Mouse (Mus musculus): Measurements from ENCODE around the gene Nubpl. TPM values are rescaled to one million over a fixed set of nuclear protein-coding genes. Genes with fewer than 3 reads are reported as not detected.
"Not testable (repeated sequence)": the region's sequence is repeated elsewhere in the genome, so short reads cannot be mapped to it uniquely, and the experiment has no call there.

The Nubpl gene
- polyA plus RNA-seq, 1 experiment from 2014 or later, result 4.3 TPM

- Histone ChIP-seq H3K9ac (no peak overlapping the region), H3K4me3 (replicated peaks) (no peak overlapping the region), H3K36me3 (replicated peaks) (no peaks in the 10 kb centered on the region), H3K4me1 (replicated peaks) (no peaks in the 10 kb centered on the region), H3K27ac (replicated peaks) (no peak overlapping the region), H3K9me3 (replicated peaks) (no peaks in the 10 kb centered on the region), H3K4me2 (no peak overlapping the region), H3K27me3 (no peaks in the 10 kb centered on the region)
- no peak for ATAC-seq (ENCODE audit: insufficient read depth)
- WGBS (ENCODE audit: insufficient replicate concordance), result 66% methylated on average over 4 of the region's 4 CpGs
Observed at GRCm38 (mm10) chr12:52154906-52155305, 57.4 kb downstream of the Nubpl start.

GRCm38 (mm10) chr12:52164414-52164813 is 66.9 kb downstream of the Nubpl start:
- Histone ChIP-seq H3K27me3 (no peaks in the 10 kb centered on the region), H3K27ac (replicated peaks) (no peak overlapping the region), H3K4me1 (replicated peaks) (no peaks in the 10 kb centered on the region), H3K36me3 (replicated peaks) (no peaks in the 10 kb centered on the region), H3K9me3 (replicated peaks) (no peaks in the 10 kb centered on the region), H3K4me3 (replicated peaks) (no peak overlapping the region), H3K9ac (no peak overlapping the region), H3K4me2 (no peak overlapping the region)
- ATAC-seq (ENCODE audit: insufficient read depth), result no peak

- Histone ChIP-seq H3K27ac (replicated peaks) (no peak overlapping the region), H3K4me3 (replicated peaks) (no peak overlapping the region), H3K27me3 (no peaks in the 10 kb centered on the region), H3K4me2 (no peak overlapping the region), H3K4me1 (replicated peaks) (no peaks in the 10 kb centered on the region), H3K9me3 (replicated peaks) (no peaks in the 10 kb centered on the region), H3K9ac (no peak overlapping the region), H3K36me3 (replicated peaks) (no peaks in the 10 kb centered on the region)
- WGBS (ENCODE audit: insufficient replicate concordance), result 77% methylated on average over 1 of the region's 1 CpGs
- no peak for ATAC-seq (ENCODE audit: insufficient read depth)
Observed at GRCm38 (mm10) chr12:52186205-52186793, 88.8 kb downstream of the Nubpl start.

- Histone ChIP-seq H3K27me3 (no peaks in the 10 kb centered on the region), H3K36me3 (replicated peaks) (no peaks in the 10 kb centered on the region), H3K9ac (no peak overlapping the region), H3K27ac (replicated peaks) (no peak overlapping the region), H3K9me3 (replicated peaks) (no peaks in the 10 kb centered on the region), H3K4me2 (no peak overlapping the region), H3K4me3 (replicated peaks) (no peak overlapping the region), H3K4me1 (replicated peaks) (no peaks in the 10 kb centered on the region)
- no peak for ATAC-seq (ENCODE audit: insufficient read depth)
- 73% methylated on average over 5 of the region's 5 CpGs for WGBS (ENCODE audit: insufficient replicate concordance)
Observed at GRCm38 (mm10) chr12:52186963-52187590, 89.5 kb downstream of the Nubpl start.

GRCm38 (mm10) chr12:52198471-52198870 is 100.9 kb downstream of the Nubpl start:
- H3K4me1 ChIP-seq (replicated peaks), result no peaks in the 10 kb centered on the region
- WGBS (ENCODE audit: insufficient replicate concordance), result 66% methylated on average over 4 of the region's 4 CpGs

GRCm38 (mm10) chr12:52209121-52209610 is 111.6 kb downstream of the Nubpl start:
- H3K36me3 ChIP-seq (replicated peaks), result no peaks in the 10 kb centered on the region
- no peaks in the 10 kb centered on the region for H3K4me1 ChIP-seq (replicated peaks)
- H3K9ac ChIP-seq, result no peak overlapping the region
- WGBS (ENCODE audit: insufficient replicate concordance), result 46% methylated on average over 3 of the region's 3 CpGs
- no peaks in the 10 kb centered on the region for H3K9me3 ChIP-seq (replicated peaks)
- no peak overlapping the region for H3K4me3 ChIP-seq (replicated peaks)
- no peak overlapping the region for H3K4me2 ChIP-seq
- ATAC-seq (ENCODE audit: insufficient read depth), result no peak
- H3K27ac ChIP-seq (replicated peaks), result no peak overlapping the region
- no peaks in the 10 kb centered on the region for H3K27me3 ChIP-seq

More at GRCm38 (mm10) chr12:52198471-52198870, 100.9 kb downstream of the Nubpl start:
- no peak overlapping the region for H3K4me3 ChIP-seq (replicated peaks)
- H3K4me2 ChIP-seq, result no peak overlapping the region
- H3K36me3 ChIP-seq (replicated peaks), result no peaks in the 10 kb centered on the region
- no peak for ATAC-seq (ENCODE audit: insufficient read depth)
- H3K27ac ChIP-seq (replicated peaks), result no peak overlapping the region
- H3K27me3 ChIP-seq, result no peaks in the 10 kb centered on the region
- no peaks in the 10 kb centered on the region for H3K9me3 ChIP-seq (replicated peaks)
- H3K9ac ChIP-seq, result no peak overlapping the region

GRCm38 (mm10) chr12:52211144-52211543 is 113.6 kb downstream of the Nubpl start:
- ATAC-seq (ENCODE audit: insufficient read depth), result no peak
- H3K27me3 ChIP-seq, result no peaks in the 10 kb centered on the region
- no peaks in the 10 kb centered on the region for H3K9me3 ChIP-seq (replicated peaks)
- no peaks in the 10 kb centered on the region for H3K4me1 ChIP-seq (replicated peaks)
- no peak overlapping the region for H3K9ac ChIP-seq
- no peak overlapping the region for H3K27ac ChIP-seq (replicated peaks)
- H3K36me3 ChIP-seq (replicated peaks), result no peaks in the 10 kb centered on the region
- no peak overlapping the region for H3K4me2 ChIP-seq
- H3K4me3 ChIP-seq (replicated peaks), result no peak overlapping the region

- Histone ChIP-seq H3K9ac (no peak overlapping the region), H3K9me3 (replicated peaks) (no peaks in the 10 kb centered on the region), H3K4me3 (replicated peaks) (no peak overlapping the region), H3K4me1 (replicated peaks) (no peaks in the 10 kb centered on the region), H3K4me2 (no peak overlapping the region), H3K36me3 (replicated peaks) (no peaks in the 10 kb centered on the region), H3K27me3 (no peaks in the 10 kb centered on the region), H3K27ac (replicated peaks) (no peak overlapping the region)
- 24% methylated on average over 2 of the region's 2 CpGs for WGBS (ENCODE audit: insufficient replicate concordance)
- ATAC-seq (ENCODE audit: insufficient read depth), result no peak
Observed at GRCm38 (mm10) chr12:52214837-52215236, 117.3 kb downstream of the Nubpl start.

- WGBS (ENCODE audit: insufficient replicate concordance), result 52% methylated on average over 4 of the region's 4 CpGs
- no peaks in the 10 kb centered on the region for H3K27me3 ChIP-seq
- H3K4me1 ChIP-seq (replicated peaks), result no peaks in the 10 kb centered on the region
- no peaks in the 10 kb centered on the region for H3K9me3 ChIP-seq (replicated peaks)
- no peak overlapping the region for H3K27ac ChIP-seq (replicated peaks)
- no peaks in the 10 kb centered on the region for H3K36me3 ChIP-seq (replicated peaks)
- ATAC-seq (ENCODE audit: insufficient read depth), result no peak
- H3K4me3 ChIP-seq (replicated peaks), result no peak overlapping the region
- H3K4me2 ChIP-seq, result no peak overlapping the region
- H3K9ac ChIP-seq, result no peak overlapping the region
Observed at GRCm38 (mm10) chr12:52224954-52225353, 127.4 kb downstream of the Nubpl start.

- Histone ChIP-seq H3K4me2 (no peak overlapping the region), H3K9ac (no peak overlapping the region), H3K27ac (replicated peaks) (no peak overlapping the region), H3K27me3 (no peaks in the 10 kb centered on the region), H3K4me3 (replicated peaks) (no peak overlapping the region), H3K9me3 (replicated peaks) (no peaks in the 10 kb centered on the region), H3K36me3 (replicated peaks) (no peaks in the 10 kb centered on the region), H3K4me1 (replicated peaks) (no peaks in the 10 kb centered on the region)
- no peak for ATAC-seq (ENCODE audit: insufficient read depth)
- 59% methylated on average over 3 of the region's 3 CpGs for WGBS (ENCODE audit: insufficient replicate concordance)
Observed at GRCm38 (mm10) chr12:52228746-52229145, 131.2 kb downstream of the Nubpl start.

GRCm38 (mm10) chr12:52231929-52232328 is 134.4 kb downstream of the Nubpl start:
- not testable (repeated sequence) for H3K4me2 ChIP-seq; H3K27me3 ChIP-seq; H3K9ac ChIP-seq; ATAC-seq (ENCODE audit: insufficient read depth); H3K27ac ChIP-seq (replicated peaks); H3K36me3 ChIP-seq (replicated peaks); H3K4me1 ChIP-seq (replicated peaks); H3K4me3 ChIP-seq (replicated peaks); H3K9me3 ChIP-seq (replicated peaks)
- 72% methylated on average over 3 of the region's 3 CpGs for WGBS (ENCODE audit: insufficient replicate concordance)

- Histone ChIP-seq H3K9me3 (replicated peaks) (no peaks in the 10 kb centered on the region), H3K4me3 (replicated peaks) (no peak overlapping the region), H3K27ac (replicated peaks) (no peak overlapping the region), H3K36me3 (replicated peaks) (no peaks in the 10 kb centered on the region), H3K9ac (no peak overlapping the region), H3K4me2 (no peak overlapping the region), H3K27me3 (no peaks in the 10 kb centered on the region), H3K4me1 (replicated peaks) (no peaks in the 10 kb centered on the region)
- 57% methylated on average over 2 of the region's 2 CpGs for WGBS (ENCODE audit: insufficient replicate concordance)
- no peak for ATAC-seq (ENCODE audit: insufficient read depth)
Observed at GRCm38 (mm10) chr12:52242712-52243111, 145.2 kb downstream of the Nubpl start.
